Mouse (Mus musculus): Measurements from ENCODE around the gene Esrra. TPM values are rescaled to one million over a fixed set of nuclear protein-coding genes. Genes with fewer than 3 reads are reported as not detected.

Esrra gene
- total RNA-seq, 2 experiments from 2014 or later, result 14.1 to 18.4 TPM

Other genes starting within 250 kb of the Esrra start
- gene Rps6ka4, start 81.2 kb downstream of the Esrra start, total RNA-seq (2014; fragmentation: Nextera tagmentation), result 7.3 and 9.4 TPM in 2 replicates
- gene Rps6ka4, start 81.2 kb downstream of the Esrra start, total RNA-seq (2017), result 5.4 and 10.2 TPM in 2 replicates
- 10.1 and 17.8 TPM in 2 replicates for gene Ccdc88b, start 63.6 kb downstream of the Esrra start, total RNA-seq (2014; fragmentation: Nextera tagmentation)
- gene Ccdc88b, start 63.6 kb downstream of the Esrra start, total RNA-seq (2017), result 14.9 and 17.8 TPM in 2 replicates
- gene Trmt112, start 12.1 kb downstream of the Esrra start, total RNA-seq (2014; fragmentation: Nextera tagmentation), result 185 and 221 TPM in 2 replicates
- 235 and 364 TPM in 2 replicates for gene Trmt112, start 12.1 kb downstream of the Esrra start, total RNA-seq (2017)
- 76.5 and 87.1 TPM in 2 replicates for gene Prdx5, start 11.7 kb downstream of the Esrra start, total RNA-seq (2014; fragmentation: Nextera tagmentation)
- gene Prdx5, start 11.7 kb downstream of the Esrra start, total RNA-seq (2017), result 101 and 126 TPM in 2 replicates
- not detected in 2 replicates for gene Catsperz, start 3.6 kb upstream of the Esrra start, total RNA-seq (2014; fragmentation: Nextera tagmentation)
- not detected in 2 replicates for gene Catsperz, start 3.6 kb upstream of the Esrra start, total RNA-seq (2017)
- not detected in 2 replicates for gene Kcnk4, start 12.7 kb upstream of the Esrra start, total RNA-seq (2014; fragmentation: Nextera tagmentation)
- gene Kcnk4, start 12.7 kb upstream of the Esrra start, total RNA-seq (2017), result not detected in 2 replicates
- 17.5 and 20.6 TPM in 2 replicates for gene Bad, start 20.0 kb upstream of the Esrra start, total RNA-seq (2014; fragmentation: Nextera tagmentation)
- gene Bad, start 20.0 kb upstream of the Esrra start, total RNA-seq (2017), result 29.0 and 39.2 TPM in 2 replicates
- 8.0 and 16.1 TPM in 2 replicates for gene Gpr137, start 20.7 kb upstream of the Esrra start, total RNA-seq (2014; fragmentation: Nextera tagmentation)
- 7.0 and 15.7 TPM in 2 replicates for gene Gpr137, start 20.7 kb upstream of the Esrra start, total RNA-seq (2017)
- gene Ppp1r14b, start 53.2 kb upstream of the Esrra start, total RNA-seq (2014; fragmentation: Nextera tagmentation), result 316 and 412 TPM in 2 replicates
- gene Ppp1r14b, start 53.2 kb upstream of the Esrra start, total RNA-seq (2017), result 174 and 192 TPM in 2 replicates
- 12.1 and 18.6 TPM in 2 replicates for gene Plcb3, start 54.7 kb upstream of the Esrra start, total RNA-seq (2014; fragmentation: Nextera tagmentation)
- gene Plcb3, start 54.7 kb upstream of the Esrra start, total RNA-seq (2017), result 4.3 and 4.8 TPM in 2 replicates
- gene Fkbp2, start 58.7 kb upstream of the Esrra start, total RNA-seq (2014; fragmentation: Nextera tagmentation), result 63.5 and 120 TPM in 2 replicates
- gene Fkbp2, start 58.7 kb upstream of the Esrra start, total RNA-seq (2017), result 72.8 and 85.4 TPM in 2 replicates
- 56.3 and 71.4 TPM in 2 replicates for gene Vegfb, start 65.8 kb upstream of the Esrra start, total RNA-seq (2014; fragmentation: Nextera tagmentation)
- 13.2 and 16.9 TPM in 2 replicates for gene Vegfb, start 65.8 kb upstream of the Esrra start, total RNA-seq (2017)
- 15.0 and 17.0 TPM in 2 replicates for gene Dnajc4, start 70.8 kb upstream of the Esrra start, total RNA-seq (2014; fragmentation: Nextera tagmentation)
- 8.5 and 11.5 TPM in 2 replicates for gene Dnajc4, start 70.8 kb upstream of the Esrra start, total RNA-seq (2017)
- gene Nudt22, start 74.3 kb upstream of the Esrra start, total RNA-seq (2014; fragmentation: Nextera tagmentation), result 11.1 TPM in 2 replicates
- gene Nudt22, start 74.3 kb upstream of the Esrra start, total RNA-seq (2017), result 5.4 and 6.5 TPM in 2 replicates
- 0.57 and 1.9 TPM in 2 replicates for gene Trpt1, start 74.3 kb upstream of the Esrra start, total RNA-seq (2014; fragmentation: Nextera tagmentation)
- gene Trpt1, start 74.3 kb upstream of the Esrra start, total RNA-seq (2017), result 3.4 TPM in 1 of 2 replicates, not detected in the other
- 151 and 153 TPM in 2 replicates for gene Fermt3, start 97.7 kb upstream of the Esrra start, total RNA-seq (2014; fragmentation: Nextera tagmentation)
- gene Fermt3, start 97.7 kb upstream of the Esrra start, total RNA-seq (2017), result 220 and 247 TPM in 2 replicates
- gene Stip1, start 118.2 kb upstream of the Esrra start, total RNA-seq (2014; fragmentation: Nextera tagmentation), result 183 and 212 TPM in 2 replicates
- 309 and 310 TPM in 2 replicates for gene Stip1, start 118.2 kb upstream of the Esrra start, total RNA-seq (2017)
- gene Macrod1, start 135.0 kb upstream of the Esrra start, total RNA-seq (2014; fragmentation: Nextera tagmentation), result 19.1 and 25.9 TPM in 2 replicates
- 6.1 and 10.3 TPM in 2 replicates for gene Macrod1, start 135.0 kb upstream of the Esrra start, total RNA-seq (2017)
- gene Flrt1, start 183.9 kb upstream of the Esrra start, total RNA-seq (2014; fragmentation: Nextera tagmentation), result not detected in 2 replicates
- not detected in 2 replicates for gene Flrt1, start 183.9 kb upstream of the Esrra start, total RNA-seq (2017)

All from megakaryocyte-erythroid progenitor cell, adult 5-6 weeks (primary cell).